Mouse (Mus musculus) CH12.LX (cell line): ENCODE results near the gene Igfals. TPM values are rescaled to one million over a fixed set of nuclear protein-coding genes. Genes with fewer than 3 reads are reported as not detected.

Source experiments
- DNase-seq: peaks from one replicate; pipeline ENCODE4 v3.0.0-alpha.2; 2013; ENCODE audit errors: extremely low read depth
- H3K27ac ChIP-seq: 2 replicates; pipeline ENCODE4 v1.5.1; 2012; ENCODE audit warnings: low read depth, mild to moderate bottlenecking, control low read depth, moderate library complexity; ENCODE audit not compliant: insufficient read depth
- H3K27me3 ChIP-seq: replicated peaks from 2 replicates; pipeline ENCODE3; 2012; ENCODE audit warnings: inconsistent platforms
- H3K36me3 ChIP-seq, 2 experiments: replicated peaks in 1 of 2; 2 replicates each; pipeline versions ENCODE3 to v1.6.1; 2012; ENCODE audit warnings: inconsistent platforms in 1 of 2, low read length in 1 of 2, mild to moderate bottlenecking in 1 of 2, mixed read lengths in 1 of 2, moderate library complexity in 1 of 2; ENCODE audit not compliant: control insufficient read depth in 1 of 2, insufficient read depth in 1 of 2
- H3K4me1 ChIP-seq, 2 experiments: 2 replicates each; pipeline ENCODE4 v1.6.1; 2012; ENCODE audit warnings: inconsistent platforms in 1 of 2, moderate library complexity in 1 of 2; ENCODE audit not compliant: insufficient read depth in 2 of 2, control insufficient read depth in 1 of 2
- H3K4me2 ChIP-seq: 2 replicates; pipeline ENCODE4 v1.6.1; 2012; ENCODE audit warnings: low read depth, mild to moderate bottlenecking, control low read depth; ENCODE audit not compliant: poor library complexity, insufficient read depth, severe bottlenecking
- H3K4me3 ChIP-seq, 3 experiments: fragments of 150-350 bp in 1 of 3; sonication (generic) in 1 of 3; replicated peaks in 1 of 3; 2 replicates each; pipeline versions ENCODE3 to v1.5.1; 2011 to 2012; ENCODE audit warnings: low read depth in 2 of 3, low read length in 2 of 3, mild to moderate bottlenecking in 2 of 3, moderate library complexity in 2 of 3, control low read depth in 1 of 3, improper control_type of control experiment in 1 of 3, inconsistent platforms in 1 of 3, mixed read lengths in 1 of 3; ENCODE audit not compliant: poor library complexity in 1 of 3
- H3K79me2 ChIP-seq: replicated peaks from 2 replicates; pipeline ENCODE4 v1.6.1; 2012; ENCODE audit warnings: mild to moderate bottlenecking, moderate library complexity; ENCODE audit not compliant: control insufficient read depth, poor library complexity, insufficient read depth, severe bottlenecking; ENCODE audit errors: extremely low read depth
- H3K9ac ChIP-seq: 2 replicates; pipeline ENCODE4 v1.6.1; 2012; ENCODE audit warnings: low read depth, mild to moderate bottlenecking, control low read depth, moderate library complexity; ENCODE audit not compliant: insufficient read depth
- H3K9me3 ChIP-seq: replicated peaks from 2 replicates; pipeline ENCODE3; 2012; ENCODE audit warnings: low read length, inconsistent platforms, mixed read lengths
- CHD1 ChIP-seq: IDR thresholded peaks from 2 replicates; pipeline ENCODE4 v1.6.1; 2012; ENCODE audit warnings: low read depth, low read length, improper control_type of control experiment, inconsistent platforms
- CTCF ChIP-seq, 2 experiments: IDR thresholded peaks in 1 of 2; conservative IDR thresholded peaks in 1 of 2; 2 replicates each; pipeline ENCODE4 v1.5.1; 2011 to 2012; ENCODE audit warnings: low read depth in 2 of 2, low read length in 2 of 2, improper control_type of control experiment in 1 of 2, inconsistent platforms in 1 of 2, mild to moderate bottlenecking in 1 of 2, moderate library complexity in 1 of 2
- E2F4 ChIP-seq: IDR thresholded peaks from 2 replicates; pipeline ENCODE4 v1.6.1; 2011; ENCODE audit warnings: low read depth, low read length, improper control_type of control experiment; ENCODE audit not compliant: insufficient replicate concordance
- ELF1 ChIP-seq: IDR thresholded peaks from 2 replicates; pipeline ENCODE4 v1.6.1; 2014; ENCODE audit warnings: low read depth, mild to moderate bottlenecking, inconsistent platforms, low read length, improper control_type of control experiment
- EP300 ChIP-seq: IDR thresholded peaks from 2 replicates; pipeline ENCODE4 v1.6.1; 2011; ENCODE audit warnings: low read length, improper control_type of control experiment
- HCFC1 ChIP-seq: IDR thresholded peaks from 2 replicates; pipeline ENCODE4 v1.6.1; 2012; ENCODE audit warnings: low read depth, mild to moderate bottlenecking, inconsistent platforms, low read length, improper control_type of control experiment
- JUN ChIP-seq: IDR thresholded peaks from 2 replicates; pipeline ENCODE4 v1.6.1; 2011; ENCODE audit warnings: low read depth, mild to moderate bottlenecking, low read length, improper control_type of control experiment, moderate library complexity; ENCODE audit not compliant: insufficient read depth
- JUND ChIP-seq: conservative IDR thresholded peaks from 2 replicates; pipeline ENCODE4 v1.6.1; 2011; ENCODE audit warnings: low read depth, low read length, improper control_type of control experiment
- MAX ChIP-seq: IDR thresholded peaks from 2 replicates; pipeline ENCODE4 v1.6.1; 2011; ENCODE audit warnings: low read length, improper control_type of control experiment
- MEF2A ChIP-seq: IDR thresholded peaks from 2 replicates; pipeline ENCODE4 v1.6.1; 2014; ENCODE audit warnings: low read depth, mild to moderate bottlenecking, inconsistent platforms, low read length, improper control_type of control experiment, borderline replicate concordance
- NRF1 ChIP-seq: IDR thresholded peaks from 2 replicates; pipeline ENCODE4 v1.6.1; 2014; ENCODE audit warnings: low read depth, mild to moderate bottlenecking, inconsistent platforms, low read length, improper control_type of control experiment, moderate library complexity
- POLR2A ChIP-seq: IDR thresholded peaks from 2 replicates; pipeline ENCODE4 v1.6.1; 2011; ENCODE audit warnings: low read depth, mild to moderate bottlenecking, improper control_type of control experiment, low read length
- SIN3A ChIP-seq: IDR thresholded peaks from 2 replicates; pipeline ENCODE4 v1.6.1; 2012; ENCODE audit warnings: low read length, improper control_type of control experiment, inconsistent platforms
- UBTF ChIP-seq: IDR thresholded peaks from 2 replicates; pipeline ENCODE4 v1.6.1; 2012; ENCODE audit warnings: low read depth, mild to moderate bottlenecking, inconsistent platforms, low read length, improper control_type of control experiment, moderate library complexity
- USF1 ChIP-seq: IDR thresholded peaks from 2 replicates; pipeline ENCODE4 v1.6.1; 2014; ENCODE audit warnings: low read depth, mild to moderate bottlenecking, inconsistent platforms, low read length, improper control_type of control experiment
- USF2 ChIP-seq: conservative IDR thresholded peaks from 2 replicates; pipeline ENCODE4 v1.6.1; 2011; ENCODE audit warnings: low read depth, low read length, improper control_type of control experiment
- ZKSCAN1 ChIP-seq: IDR thresholded peaks from 2 replicates; pipeline ENCODE4 v1.6.1; 2012; ENCODE audit warnings: low read depth, inconsistent platforms, low read length, improper control_type of control experiment, borderline replicate concordance
- ZMIZ1 ChIP-seq: IDR thresholded peaks from 2 replicates; pipeline ENCODE4 v1.6.1; 2012; ENCODE audit warnings: low read depth, mild to moderate bottlenecking, inconsistent platforms, low read length, improper control_type of control experiment
- ZNF384 ChIP-seq: IDR thresholded peaks from 2 replicates; pipeline ENCODE4 v1.6.1; 2012; ENCODE audit warnings: low read depth, low read length, improper control_type of control experiment, inconsistent platforms
- dilution Hi-C: fragments of 300-500 bp; cut with MboI; formaldehyde crosslinking; loops from 2 replicates; pipeline ENCODE4 v1.14.3; 2020; ENCODE audit warnings: low sequenced_read_pairs; ENCODE audit not compliant: extremely low pct_unique_long_range_greater_than_20kb, extremely low pct_ligation_motif_present
- in situ Hi-C: fragments of 300-500 bp; cut with MboI; formaldehyde crosslinking; loops from 3 replicates; pipeline ENCODE4 v1.14.3; 2019; ENCODE audit warnings: low sequenced_read_pairs, low pct_ligation_motif_present, low pct_unique_long_range_greater_than_20kb, mixed read lengths
- polyA plus RNA-seq: library from polyadenylated mRNA; unstranded; fragments of >175 nt; gene quantifications from 2 replicates; pipeline ENCODE4 v1.2.1, GENCODE M21; 2012; ENCODE audit warnings: low read depth; ENCODE audit not compliant: insufficient read length
- total RNA-seq, 2 experiments: library from RNA; depleted of rRNA; stranded (reverse); fragments of 300-350 nt in 1 of 2; fragments of >200 nt in 1 of 2; gene quantifications; 2 replicates each; pipeline ENCODE4 v1.2.3; 2012 to 2014

Gene Igfals
- total and polyA plus RNA-seq, 3 experiments = 5.0 to 9.8 (median 6.3) TPM

GRCm38 (mm10) chr17:24850065-24850772 lies 15.6 kb upstream of the Igfals start, which contains the start of gene Fahd1 (continued):
- TF ChIP-seq JUN (no peak), USF2 (peak; percentile 87), E2F4 (no peak), NRF1 (peak; percentile 40; the same call in 1 of the 2 replicates), ZMIZ1 (peak; percentile 77; the same call in 1 of the 2 replicates), EP300 (no peak), JUND (no peak), HCFC1 (peak; percentile 81), CHD1 (no peak), ZKSCAN1 (no peak), ELF1 (no peak; the same call in 1 of the 2 replicates), USF1 (peak; percentile 93), MAX (no peak; the same call in 1 of the 2 replicates), MEF2A (no peak), POLR2A (peak; percentile 87)
- TF ChIP-seq, all 38 proteins: peak for 15

- Histone ChIP-seq H3K36me3 (peaks cover 11 to 20% of the 10 kb centered on the region in 2 experiments), H3K27ac (no peak overlapping the region), H3K9ac (peak overlapping the region; percentile 60), H3K4me1 (peaks cover 6 to 29% of the 10 kb centered on the region in 2 experiments), H3K27me3 (peaks cover 10% of the 10 kb centered on the region), H3K4me3 (peak overlapping the region; percentile 64 to 83 (median 74)), H3K4me2 (peak overlapping the region; percentile 59), H3K9me3 (no peaks in the 10 kb centered on the region)
- dilution Hi-C loops = no loop called here
- TF ChIP-seq SIN3A = 0 out of 2 replicates have a peak, but pooled peaks have one; percentile 62
- no peak for TF ChIP-seq ZNF384
- 0 out of 2 replicates have a peak, but pooled peaks have one; percentile 38 for TF ChIP-seq UBTF
- peak in 1 of 2 experiments; percentile 13; a peak in 1 of 4 replicates for TF ChIP-seq CTCF (conservative IDR thresholded peaks at IDR 0.05 in 1 of 2, IDR thresholded peaks at IDR 0.05 in 1 of 2; ENCODE audit: low read depth in 2 of 2, low read length in 2 of 2)
- TF ChIP-seq, all 38 proteins: peak for 3
- no peaks in the 10 kb centered on the region; the same call in 1 of the 2 replicates for H3K79me2 ChIP-seq
- DNase-seq = no peak
- in situ Hi-C loops = loop anchor here (5.0 kb wide), 1 partner anchor 37 kb away; the partner anchor contains the start of genes Nubp2 and Spsb3
Measured at GRCm38 (mm10) chr17:24850773-24851127, 15.0 kb upstream of the Igfals start.
